Mouse (Mus musculus) lung, embryonic 15.5 days (tissue): ENCODE results near the gene Akt1s1. TPM values are rescaled to one million over a fixed set of nuclear protein-coding genes. Genes with fewer than 3 reads are reported as not detected.

Experiments used
- ATAC-seq: fragments of 200-750 bp; cut with Nextera tagmentation; 2 replicates; pipeline ENCODE4 v1.8.0; 2017; ENCODE audit warnings: moderate number of reproducible peaks, borderline replicate concordance; ENCODE audit not compliant: low FRiP score, low TSS enrichment; ENCODE audit errors: extremely low read depth
- H3K27ac ChIP-seq: fragments of 300-500 bp; sonication (generic); 2 replicates; pipeline ENCODE4 v1.5.1; 2015; ENCODE audit warnings: moderate library complexity, mild to moderate bottlenecking, inconsistent platforms
- H3K27me3 ChIP-seq: fragments of 300-500 bp; sonication (generic); 2 replicates; pipeline ENCODE4 v1.6.1; 2015; ENCODE audit warnings: inconsistent platforms
- H3K36me3 ChIP-seq: fragments of 300-500 bp; sonication (generic); 2 replicates; pipeline ENCODE4 v1.6.1; 2015; ENCODE audit warnings: inconsistent platforms
- H3K4me1 ChIP-seq: fragments of 300-500 bp; sonication (generic); 2 replicates; pipeline ENCODE4 v1.6.1; 2015; ENCODE audit warnings: inconsistent platforms
- H3K4me2 ChIP-seq: fragments of 300-500 bp; sonication (generic); 2 replicates; pipeline ENCODE4 v1.6.1; 2015; ENCODE audit warnings: inconsistent platforms, mild to moderate bottlenecking, moderate library complexity
- H3K4me3 ChIP-seq: fragments of 300-500 bp; sonication (generic); 2 replicates; pipeline ENCODE4 v1.5.1; 2015; ENCODE audit warnings: mild to moderate bottlenecking, inconsistent platforms
- H3K9ac ChIP-seq: fragments of 300-500 bp; sonication (generic); 2 replicates; pipeline ENCODE4 v1.6.1; 2015; ENCODE audit warnings: inconsistent platforms
- H3K9me3 ChIP-seq: fragments of 300-500 bp; sonication (generic); 2 replicates; pipeline ENCODE4 v1.6.1; 2016; ENCODE audit warnings: inconsistent platforms
- WGBS: fragments of 180-500 bp; shearing (Covaris S2); methylation state at CpG from one replicate; pipeline ENCODE4 v1.1.7; 2015; 5-methylcytosine and 5-hydroxymethylcytosine counted together
- polyA plus RNA-seq: library from polyadenylated mRNA; unstranded; fragments of >200 nt; fragmentation: Nextera tagmentation; extraction: Ambion mirVana; gene quantifications from 2 replicates; pipeline ENCODE4 v1.2.1, GENCODE M21; 2015

Akt1s1 gene
- polyA plus RNA-seq, 1 experiment from 2014 or later: 111 TPM

DNA sequence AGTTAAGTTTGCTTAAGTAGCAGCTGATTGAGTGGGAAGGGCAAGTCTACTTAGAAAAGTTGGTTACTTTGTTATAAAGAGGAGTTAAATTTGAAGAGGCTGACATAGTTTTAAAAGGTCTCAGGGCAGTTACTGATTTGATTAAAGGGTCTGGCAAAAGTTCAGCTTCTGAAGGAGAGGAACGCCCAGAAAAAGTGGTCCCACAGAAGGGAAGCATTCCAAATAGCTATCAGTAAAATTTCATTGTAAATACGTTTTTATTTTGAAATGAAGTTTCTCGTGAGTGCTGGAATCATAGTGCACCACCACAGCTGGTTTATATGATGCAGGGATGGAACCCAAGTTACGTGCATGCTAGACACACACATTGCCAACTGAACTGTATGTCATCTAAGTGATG is 16.0 kb upstream of the Akt1s1 start:
- WGBS: 40% methylated on average over 4 of the region's 4 CpGs
- H3K9me3 ChIP-seq: no peaks in the 10 kb centered on the region
- no peak overlapping the region for H3K4me3 ChIP-seq
- peaks cover 14% of the 10 kb centered on the region; the same call in 1 of the 2 replicates for H3K4me1 ChIP-seq
- H3K36me3 ChIP-seq: peaks cover 46% of the 10 kb centered on the region
- ATAC-seq: no peak
- no peak overlapping the region for H3K9ac ChIP-seq
- no peaks in the 10 kb centered on the region for H3K27me3 ChIP-seq
- no peak overlapping the region for H3K4me2 ChIP-seq
- H3K27ac ChIP-seq: no peak overlapping the region; the same call in 1 of the 2 replicates

DNA sequence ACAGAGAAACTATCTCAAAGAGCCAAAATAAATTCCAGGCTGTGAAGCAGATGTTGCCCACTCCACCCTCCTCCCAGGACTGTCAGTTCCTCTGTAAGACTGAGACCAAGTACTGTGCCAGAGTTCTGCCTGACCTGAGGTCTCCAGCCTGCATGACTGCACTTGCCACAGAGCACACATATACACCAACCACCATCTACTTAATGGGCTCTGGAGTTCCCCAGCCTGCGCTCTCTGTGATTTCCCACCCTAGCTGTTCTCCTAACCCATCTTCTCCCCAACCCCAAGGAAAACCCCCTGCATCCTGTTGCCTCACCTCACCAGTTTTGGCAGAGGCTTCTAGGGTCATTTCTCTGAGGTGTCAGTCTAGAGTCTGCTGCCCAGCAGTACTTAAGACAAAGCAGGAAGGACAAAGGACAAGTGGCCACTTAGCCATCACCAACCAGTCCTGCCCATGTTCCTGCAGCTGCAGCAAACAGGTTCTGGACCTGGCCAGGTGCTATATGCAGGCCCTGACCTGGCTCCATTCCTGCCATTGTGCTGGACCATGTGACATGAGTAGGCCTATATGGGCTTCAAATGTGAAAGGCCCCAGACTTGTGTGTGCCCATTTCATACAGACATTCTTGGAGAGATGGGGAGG is 13.3 kb upstream of the Akt1s1 start:
- no peak overlapping the region for H3K4me3 ChIP-seq
- peaks cover 25% of the 10 kb centered on the region for H3K4me1 ChIP-seq
- no peak overlapping the region for H3K4me2 ChIP-seq
- peaks cover 16% of the 10 kb centered on the region for H3K27me3 ChIP-seq
- H3K9ac ChIP-seq: no peak overlapping the region
- ATAC-seq: no peak
- 88% methylated on average over 1 of the region's 1 CpGs for WGBS
- no peak overlapping the region for H3K27ac ChIP-seq
- no peaks in the 10 kb centered on the region for H3K9me3 ChIP-seq
- H3K36me3 ChIP-seq: peaks cover 18% of the 10 kb centered on the region

DNA sequence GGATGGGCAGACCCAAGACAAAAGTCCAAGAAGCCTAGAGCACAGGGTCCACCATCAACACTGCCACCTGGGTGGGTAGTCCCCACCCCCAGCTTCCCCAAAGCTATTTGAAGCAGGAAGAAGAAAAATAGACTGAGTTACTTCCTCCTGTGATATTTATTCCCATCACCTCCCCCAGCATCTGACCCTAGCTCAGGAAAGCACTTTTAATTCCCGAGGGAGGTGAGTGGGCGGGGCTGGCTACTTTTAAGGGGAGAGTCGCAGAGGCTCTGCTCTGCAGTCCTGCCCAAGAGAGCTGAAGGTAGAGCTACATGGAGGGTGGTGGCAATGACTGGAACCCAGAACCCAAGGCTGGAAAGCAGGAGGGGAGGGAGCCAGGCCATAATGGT is 12.8 kb upstream of the Akt1s1 start:
- 39% methylated on average over 3 of the region's 3 CpGs for WGBS
- peaks cover 25% of the 10 kb centered on the region for H3K4me1 ChIP-seq

DNA sequence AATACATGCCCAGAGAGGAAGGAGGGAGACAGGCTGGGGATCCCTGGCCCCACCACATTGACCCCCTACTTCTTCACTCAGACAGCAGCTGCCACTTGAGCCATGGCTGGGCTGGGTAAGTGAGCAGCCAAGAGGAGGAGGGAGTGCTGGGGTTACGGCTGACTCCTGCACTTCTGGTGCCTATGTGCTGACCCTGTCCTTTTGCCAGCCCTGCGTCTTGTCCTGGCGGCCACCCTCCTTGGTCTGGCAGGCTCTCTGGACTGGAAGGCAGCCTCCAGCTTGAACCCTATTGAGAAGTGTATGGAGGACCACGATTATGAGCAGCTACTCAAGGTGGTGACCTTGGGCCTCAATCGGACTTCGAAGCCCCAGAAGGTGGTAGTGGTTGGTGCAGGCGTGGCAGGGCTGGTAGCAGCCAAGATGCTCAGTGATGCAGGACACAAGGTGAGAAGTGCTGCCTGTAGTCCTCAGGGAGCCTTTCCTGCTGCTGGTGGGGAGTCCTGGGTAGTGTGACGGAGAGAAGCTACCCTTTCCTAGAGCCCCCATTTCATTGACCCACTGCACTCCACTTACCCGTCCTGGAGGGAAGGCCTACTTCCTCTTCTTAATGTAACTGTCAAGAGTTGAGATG is 12.3 kb upstream of the Akt1s1 start:
- H3K4me2 ChIP-seq: no peak overlapping the region
- peaks cover 25% of the 10 kb centered on the region for H3K4me1 ChIP-seq
- ATAC-seq: no peak
- WGBS: 74% methylated on average over 9 of the region's 9 CpGs
- no peak overlapping the region for H3K27ac ChIP-seq
- H3K36me3 ChIP-seq: peaks cover 15% of the 10 kb centered on the region
- H3K9ac ChIP-seq: no peak overlapping the region
- no peak overlapping the region for H3K4me3 ChIP-seq
- peaks cover 21% of the 10 kb centered on the region for H3K27me3 ChIP-seq
- no peaks in the 10 kb centered on the region for H3K9me3 ChIP-seq

More for the DNA sequence above, 12.8 kb upstream of the Akt1s1 start:
- Histone ChIP-seq H3K27ac (no peak overlapping the region), H3K27me3 (peaks cover 21% of the 10 kb centered on the region), H3K9me3 (no peaks in the 10 kb centered on the region), H3K4me2 (no peak overlapping the region), H3K36me3 (peaks cover 18% of the 10 kb centered on the region), H3K9ac (no peak overlapping the region), H3K4me3 (no peak overlapping the region)
- no peak for ATAC-seq

DNA sequence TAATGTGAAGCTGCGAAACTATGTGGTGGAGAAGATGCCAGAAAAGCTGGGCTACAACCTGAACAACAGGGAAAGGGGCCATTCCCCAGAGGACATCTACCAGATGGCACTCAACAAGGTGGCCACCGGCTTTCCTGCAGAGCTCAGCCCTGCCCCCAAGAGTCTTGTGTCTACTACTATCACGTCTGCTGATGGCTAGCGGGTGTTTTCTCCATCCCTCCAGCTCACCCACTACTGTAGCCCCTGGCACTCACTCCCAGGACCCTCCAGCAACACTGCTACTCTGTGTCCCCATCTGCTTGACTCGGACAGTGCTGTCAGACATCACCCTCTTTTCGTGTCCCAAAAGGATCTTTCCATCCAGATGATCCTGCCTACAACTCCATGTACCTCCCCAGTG is 10.7 kb upstream of the Akt1s1 start:
- Histone ChIP-seq H3K4me2 (no peak overlapping the region), H3K36me3 (peaks cover 23% of the 10 kb centered on the region; the same call in 1 of the 2 replicates), H3K4me1 (peaks cover 19% of the 10 kb centered on the region), H3K27me3 (peaks cover 21% of the 10 kb centered on the region), H3K4me3 (no peak overlapping the region), H3K9me3 (no peaks in the 10 kb centered on the region), H3K27ac (no peak overlapping the region), H3K9ac (no peak overlapping the region)
- WGBS: 77% methylated on average over 6 of the region's 6 CpGs
- no peak for ATAC-seq

DNA sequence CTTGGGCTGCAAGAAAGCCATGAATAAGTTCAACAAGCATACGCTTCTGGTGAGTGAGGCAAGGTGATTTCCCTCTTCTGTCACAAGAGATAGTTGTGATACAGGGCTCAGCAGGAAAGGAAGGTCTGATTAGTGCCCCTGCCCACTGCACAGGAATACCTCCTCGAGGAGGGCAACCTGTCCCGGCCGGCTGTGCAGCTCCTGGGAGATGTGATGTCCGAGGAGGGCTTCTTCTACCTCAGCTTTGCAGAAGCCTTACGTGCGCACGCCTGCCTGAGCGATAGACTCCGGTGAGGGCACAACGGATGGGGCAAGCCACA is 9.7 kb upstream of the Akt1s1 start:
- peaks cover 21% of the 10 kb centered on the region for H3K27me3 ChIP-seq
- H3K36me3 ChIP-seq: peaks cover 33% of the 10 kb centered on the region
- H3K4me1 ChIP-seq: peaks cover 19% of the 10 kb centered on the region
- ATAC-seq: no peak; the same call in 1 of the 2 replicates
- WGBS: 25% methylated on average over 11 of the region's 11 CpGs
- H3K4me2 ChIP-seq: peak overlapping the region; percentile 57
- H3K9ac ChIP-seq: peak overlapping the region; percentile 2; the same call in 1 of the 2 replicates
- no peaks in the 10 kb centered on the region for H3K9me3 ChIP-seq
- H3K4me3 ChIP-seq: peak overlapping the region; percentile 13
- no peak overlapping the region for H3K27ac ChIP-seq

DNA sequence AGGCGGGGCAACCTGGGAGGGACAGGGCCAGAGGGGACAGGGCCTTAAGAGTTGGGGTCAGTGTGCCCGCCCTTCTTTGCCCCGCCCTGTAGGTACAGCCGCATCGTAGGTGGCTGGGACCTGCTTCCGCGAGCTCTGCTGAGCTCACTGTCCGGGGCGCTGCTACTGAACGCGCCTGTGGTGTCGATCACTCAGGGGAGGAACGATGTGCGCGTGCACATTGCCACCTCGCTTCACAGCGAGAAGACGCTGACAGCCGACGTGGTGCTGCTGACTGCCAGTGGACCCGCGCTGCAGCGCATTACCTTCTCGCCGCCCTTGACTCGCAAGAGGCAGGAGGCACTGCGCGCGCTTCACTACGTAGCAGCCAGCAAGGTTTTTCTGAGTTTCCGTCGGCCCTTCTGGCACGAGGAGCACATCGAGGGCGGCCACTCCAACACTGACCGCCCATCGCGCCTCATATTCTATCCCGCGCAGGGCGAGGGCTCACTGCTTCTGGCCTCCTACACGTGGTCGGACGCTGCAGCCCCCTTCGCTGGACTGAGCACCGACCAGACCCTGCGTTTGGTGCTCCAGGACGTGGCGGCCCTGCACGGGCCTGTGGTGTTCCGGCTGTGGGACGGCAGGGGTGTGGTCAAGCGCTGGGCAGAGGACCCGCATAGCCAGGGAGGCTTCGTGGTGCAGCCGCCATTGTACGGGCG is 9.2 kb upstream of the Akt1s1 start:
- H3K4me3 ChIP-seq: peak overlapping the region; percentile 13
- peaks cover 21% of the 10 kb centered on the region for H3K27me3 ChIP-seq
- H3K4me1 ChIP-seq: peaks cover 19% of the 10 kb centered on the region
- no peak overlapping the region for H3K27ac ChIP-seq
- WGBS: 2% methylated on average over 58 of the region's 58 CpGs
- no peaks in the 10 kb centered on the region for H3K9me3 ChIP-seq
- peak; percentile 47; the same call in 1 of the 2 replicates for ATAC-seq
- H3K36me3 ChIP-seq: peaks cover 38% of the 10 kb centered on the region
- H3K4me2 ChIP-seq: peak overlapping the region; percentile 57
- peak overlapping the region; percentile 2; the same call in 1 of the 2 replicates for H3K9ac ChIP-seq

DNA sequence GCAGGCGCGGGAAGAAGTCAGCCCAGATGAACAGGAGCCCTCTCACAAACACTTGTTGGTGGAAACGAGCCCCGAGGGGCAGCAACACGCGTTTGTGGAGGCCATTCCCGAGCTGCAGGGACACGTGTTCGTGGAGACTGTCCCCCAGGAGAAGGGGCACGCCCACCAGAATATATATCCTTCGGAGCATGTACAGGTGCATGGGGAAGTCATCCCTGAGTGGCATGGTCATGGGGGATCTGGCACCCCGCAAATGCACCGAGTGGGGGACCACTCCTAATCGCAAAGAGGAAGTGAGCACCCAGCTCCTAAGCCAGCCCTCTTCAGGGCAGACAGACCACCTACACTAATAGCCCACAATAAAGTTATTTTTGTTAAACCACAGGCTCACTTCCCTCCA is 8.4 kb upstream of the Akt1s1 start:
- H3K4me3 ChIP-seq: no peak overlapping the region; the same call in 1 of the 2 replicates
- ATAC-seq: no peak

DNA sequence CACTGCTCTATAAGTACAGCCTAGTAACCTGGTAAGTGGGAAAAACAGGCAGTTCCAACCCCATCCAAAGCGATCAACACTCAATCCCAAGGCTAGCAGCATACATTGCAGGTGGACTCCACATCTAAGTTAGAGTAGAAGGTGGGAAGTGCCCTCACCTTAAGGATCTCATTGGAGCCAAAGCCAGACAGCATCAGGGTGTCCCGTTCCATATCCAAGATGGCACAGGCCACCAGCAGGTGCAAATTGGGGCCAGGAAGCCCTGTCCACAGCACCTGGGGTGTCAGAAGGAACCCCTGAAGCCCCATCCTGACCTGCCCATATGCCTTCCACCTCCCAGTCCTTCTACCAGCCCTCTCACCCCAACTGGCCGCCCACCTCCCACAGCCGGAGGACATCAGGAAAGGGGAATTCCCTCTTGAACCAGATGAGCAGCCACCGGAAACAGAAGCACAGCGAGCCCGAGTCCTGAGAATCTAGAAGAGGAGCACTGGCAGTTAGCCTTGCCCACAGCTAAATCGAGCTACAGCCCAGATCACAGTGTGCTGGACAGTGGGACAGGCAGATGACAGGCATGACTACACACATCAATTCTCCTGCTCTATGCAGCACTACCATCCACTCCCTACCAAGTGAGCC is 6.8 kb upstream of the Akt1s1 start:
- ATAC-seq: no peak
- peaks cover 11% of the 10 kb centered on the region for H3K4me1 ChIP-seq
- H3K36me3 ChIP-seq: peaks cover 61% of the 10 kb centered on the region
- WGBS: 95% methylated on average over 8 of the region's 8 CpGs
- H3K9me3 ChIP-seq: no peaks in the 10 kb centered on the region
- H3K27me3 ChIP-seq: peaks cover 21% of the 10 kb centered on the region
- H3K4me3 ChIP-seq: no peak overlapping the region
- H3K27ac ChIP-seq: no peak overlapping the region
- H3K4me2 ChIP-seq: no peak overlapping the region
- no peak overlapping the region for H3K9ac ChIP-seq

More for the DNA sequence above, 8.4 kb upstream of the Akt1s1 start:
- H3K27ac ChIP-seq: no peak overlapping the region
- H3K27me3 ChIP-seq: peaks cover 21% of the 10 kb centered on the region
- H3K9me3 ChIP-seq: no peaks in the 10 kb centered on the region
- peaks cover 19% of the 10 kb centered on the region for H3K4me1 ChIP-seq
- 51% methylated on average over 14 of the region's 14 CpGs for WGBS
- peaks cover 46% of the 10 kb centered on the region for H3K36me3 ChIP-seq
- peak overlapping the region; percentile 57; the same call in 1 of the 2 replicates for H3K4me2 ChIP-seq
- H3K9ac ChIP-seq: no peak overlapping the region

DNA sequence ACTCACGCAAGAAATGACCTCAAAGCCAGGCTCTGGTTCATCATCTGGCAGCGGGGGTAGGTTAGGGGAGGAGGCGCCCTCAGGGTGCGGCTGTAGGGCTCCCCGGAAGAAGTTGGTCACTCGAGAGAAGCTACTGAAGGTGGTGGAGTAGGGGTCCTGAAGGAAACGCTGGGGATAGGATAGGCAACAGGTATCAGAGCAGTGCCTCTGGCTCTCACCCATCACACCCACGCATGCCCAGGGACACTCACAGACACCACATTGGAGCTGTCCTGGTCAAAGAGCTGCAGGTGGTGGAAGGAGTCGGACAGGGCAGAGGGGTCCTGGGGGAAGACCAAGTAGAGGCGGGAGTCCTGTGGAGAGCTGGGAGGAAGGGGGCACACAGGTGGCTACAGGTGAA is 3.8 kb upstream of the Akt1s1 start:
- Histone ChIP-seq H3K4me3 (no peak overlapping the region), H3K36me3 (peaks cover 62% of the 10 kb centered on the region), H3K9me3 (no peaks in the 10 kb centered on the region), H3K4me1 (peaks cover 12% of the 10 kb centered on the region), H3K27ac (no peak overlapping the region), H3K27me3 (peaks cover 11% of the 10 kb centered on the region), H3K9ac (no peak overlapping the region), H3K4me2 (no peak overlapping the region)
- ATAC-seq: no peak
- 92% methylated on average over 10 of the region's 10 CpGs for WGBS

DNA sequence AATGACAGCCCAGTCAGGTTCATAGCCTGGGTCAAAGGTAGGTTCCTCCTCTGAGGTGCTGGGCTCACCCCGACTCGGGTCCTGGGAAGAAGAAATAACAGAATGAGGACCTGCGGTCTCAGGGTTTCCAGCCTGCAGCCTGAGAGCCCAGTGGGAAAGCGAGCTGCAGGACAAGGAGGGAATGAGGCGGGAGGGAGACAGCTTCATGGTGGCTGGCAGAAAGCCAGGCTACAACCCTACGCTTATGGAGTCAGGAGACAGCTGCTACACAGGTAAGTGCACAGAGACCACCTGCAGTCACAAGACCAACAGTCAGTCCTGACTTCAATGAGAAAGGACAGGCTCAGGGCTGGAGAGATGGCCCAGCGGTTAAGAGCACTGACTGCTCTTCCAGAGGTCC is 2.0 kb upstream of the Akt1s1 start:
- Histone ChIP-seq H3K4me3 (no peak overlapping the region), H3K27me3 (no peaks in the 10 kb centered on the region), H3K4me2 (no peak overlapping the region), H3K27ac (no peak overlapping the region), H3K9me3 (no peaks in the 10 kb centered on the region), H3K36me3 (peaks cover 52% of the 10 kb centered on the region), H3K9ac (no peak overlapping the region), H3K4me1 (peaks cover 25% of the 10 kb centered on the region)
- 88% methylated on average over 7 of the region's 7 CpGs for WGBS
- no peak for ATAC-seq
